Mouse (Mus musculus): Measurements from ENCODE around the gene Smtnl1. TPM values are rescaled to one million over a fixed set of nuclear protein-coding genes. Genes with fewer than 3 reads are reported as not detected.
A peak's percentile ranks its signal among the peaks of the same experiment; 100 is the strongest.

Smtnl1 gene
- 10 to 100 TPM in 1 of 2 experiments, 1 to 10 TPM in 1; 3.8 to 21.0 TPM for total RNA-seq (2021)
- long read RNA-seq, experiment 1, partial matches to known transcripts, result 0 of 2 reads
- long read RNA-seq, experiment 1, other reads (novel, unspliced or antisense), result 0 of 2 reads
- long read RNA-seq, experiment 2, partial matches to known transcripts, result 0 of 2 reads
- long read RNA-seq, experiment 2, other reads (novel, unspliced or antisense), result 0 of 2 reads

- no peak for DNase-seq
Measured at GRCm38 (mm10) chr2:84822552-84822951, at the start of gene Smtnl1. Smtnl1 (minus strand) TSS chr2:84822652.

GRCm38 (mm10) chr2:84870623-84871160, 48.2 kb upstream of the Smtnl1 start:
- DNase-seq, result no peak

GRCm38 (mm10) chr2:84868977-84869376, 46.5 kb upstream of the Smtnl1 start:
- DNase-seq, result no peak

GRCm38 (mm10) chr2:84868521-84868943, 46.1 kb upstream of the Smtnl1 start:
- DNase-seq, result peak; percentile 84

- peak; percentile 67 for DNase-seq
Measured at GRCm38 (mm10) chr2:84865616-84866571, 43.4 kb upstream of the Smtnl1 start.

GRCm38 (mm10) chr2:84862231-84862630, 39.8 kb upstream of the Smtnl1 start:
- DNase-seq, result peak; percentile 60

GRCm38 (mm10) chr2:84861430-84861829, 39.0 kb upstream of the Smtnl1 start:
- DNase-seq, result no peak

GRCm38 (mm10) chr2:84859991-84860780, 37.7 kb upstream of the Smtnl1 start:
- peak; percentile 20 for DNase-seq

GRCm38 (mm10) chr2:84858551-84858950, 36.1 kb upstream of the Smtnl1 start:
- DNase-seq, result peak; percentile 14

- DNase-seq, result peak; percentile 63
Measured at GRCm38 (mm10) chr2:84855732-84856131, 33.3 kb upstream of the Smtnl1 start.

GRCm38 (mm10) chr2:84851130-84852040, 28.9 kb upstream of the Smtnl1 start:
- DNase-seq, result peak; percentile 85

- DNase-seq, result no peak
Measured at GRCm38 (mm10) chr2:84850407-84851129, 28.1 kb upstream of the Smtnl1 start.

- DNase-seq, result no peak
Measured at GRCm38 (mm10) chr2:84845226-84845625, 22.8 kb upstream of the Smtnl1 start.

- no peak for DNase-seq
Measured at GRCm38 (mm10) chr2:84843654-84844053, 21.2 kb upstream of the Smtnl1 start.

GRCm38 (mm10) chr2:84841905-84842304, 19.5 kb upstream of the Smtnl1 start:
- DNase-seq, result no peak

GRCm38 (mm10) chr2:84840748-84841563, 18.5 kb upstream of the Smtnl1 start:
- no peak for DNase-seq

- peak; percentile 72 for DNase-seq
Measured at GRCm38 (mm10) chr2:84840016-84840747, 17.7 kb upstream of the Smtnl1 start.
